Mouse (Mus musculus) kidney, postnatal 0 days (tissue): ENCODE results near the gene Med24. TPM values are rescaled to one million over a fixed set of nuclear protein-coding genes. Genes with fewer than 3 reads are reported as not detected.

Experiments
- ATAC-seq: fragments of 200-750 bp; cut with Nextera tagmentation; replicated peaks from 2 replicates; pipeline ENCODE4 v1.8.0; 2017; ENCODE audit warnings: low read depth, moderate number of reproducible peaks, moderate TSS enrichment, moderate library complexity; ENCODE audit not compliant: low FRiP score
- DNase-seq: peaks from one replicate; pipeline ENCODE4 v3.0.0-alpha.2; 2016; ENCODE audit warnings: low spot score
- H3K27ac ChIP-seq: fragments of 300-500 bp; sonication (generic); 2 replicates; pipeline ENCODE4 v1.5.1; 2014; ENCODE audit warnings: mild to moderate bottlenecking
- H3K27me3 ChIP-seq: fragments of 300-500 bp; sonication (generic); 2 replicates; pipeline ENCODE4 v1.6.1; 2014; ENCODE audit warnings: low read length, mixed read lengths; ENCODE audit not compliant: insufficient read depth
- H3K36me3 ChIP-seq: fragments of 300-500 bp; sonication (generic); 2 replicates; pipeline ENCODE4 v1.6.1; 2014; ENCODE audit warnings: low read length, mixed read lengths; ENCODE audit not compliant: insufficient read depth
- H3K4me1 ChIP-seq: fragments of 300-500 bp; sonication (generic); replicated peaks from 2 replicates; pipeline ENCODE4 v1.6.1; 2014; ENCODE audit warnings: antibody characterized with exemption, low read length, mixed read lengths; ENCODE audit not compliant: insufficient read depth
- H3K4me2 ChIP-seq: fragments of 300-500 bp; sonication (generic); 2 replicates; pipeline ENCODE4 v1.6.1; 2014; ENCODE audit warnings: mild to moderate bottlenecking, low read length, moderate library complexity, mixed read lengths
- H3K4me3 ChIP-seq: fragments of 300-500 bp; sonication (generic); replicated peaks from 2 replicates; pipeline ENCODE4 v1.5.1; 2014; ENCODE audit warnings: low read depth, low read length
- H3K9ac ChIP-seq: fragments of 300-500 bp; sonication (generic); 2 replicates; pipeline ENCODE4 v1.6.1; 2014; ENCODE audit warnings: low read depth, low read length
- H3K9me3 ChIP-seq: fragments of 300-500 bp; sonication (generic); replicated peaks from 2 replicates; pipeline ENCODE4 v1.6.1; 2016; ENCODE audit warnings: low read length, inconsistent platforms, mixed read lengths
- CTCF ChIP-seq: IDR thresholded peaks from 2 replicates; pipeline ENCODE4 v1.5.1; 2016; ENCODE audit warnings: antibody characterized with exemption, low read depth, mild to moderate bottlenecking, moderate library complexity
- WGBS: fragments of 180-500 bp; shearing (Covaris S2); extraction: QIAGEN DNeasy Blood & Tissue Kit; methylation state at CpG from one replicate; pipeline ENCODE4 v1.1.7; 2014; 5-methylcytosine and 5-hydroxymethylcytosine counted together
- polyA plus RNA-seq: library from polyadenylated mRNA; unstranded; fragments of >200 nt; fragmentation: Nextera tagmentation; extraction: Ambion mirVana; gene quantifications from 2 replicates; pipeline ENCODE4 v1.2.1, GENCODE M21; 2015

The Med24 gene
- polyA plus RNA-seq, 1 experiment from 2014 or later, result 38.3 TPM

- no peak for TF ChIP-seq CTCF
- WGBS, result 39% methylated on average over 5 of the region's 5 CpGs
- H3K27ac ChIP-seq, result no peak overlapping the region
- peaks cover 23% of the 10 kb centered on the region for H3K36me3 ChIP-seq
- ATAC-seq (0 out of 2 replicates have a peak, but pooled peaks have one; percentile 25), DNase-seq (no peak)
- 0 out of 2 replicates have a peak overlapping the region, but pooled peaks have one; percentile 45 for H3K4me2 ChIP-seq
- H3K9me3 ChIP-seq, result no peaks in the 10 kb centered on the region
- H3K4me3 ChIP-seq, result no peak overlapping the region
- no peak overlapping the region for H3K9ac ChIP-seq
- H3K4me1 ChIP-seq, result peaks cover 26% of the 10 kb centered on the region; the same call in 1 of the 2 replicates
- H3K27me3 ChIP-seq, result no peaks in the 10 kb centered on the region
These were observed 37.6 kb upstream of the Med24 start for GRCm38 (mm10) chr11:98766816-98767215.

- 42% methylated on average over 1 of the region's 2 CpGs for WGBS
- H3K4me3 ChIP-seq, result no peak overlapping the region
- ATAC-seq (no peak), DNase-seq (no peak)
- no peak overlapping the region for H3K4me2 ChIP-seq
- peak overlapping the region; percentile 36; the same call in 1 of the 2 replicates for H3K27ac ChIP-seq
- peaks cover 24% of the 10 kb centered on the region for H3K36me3 ChIP-seq
- H3K9ac ChIP-seq, result no peak overlapping the region
- peaks cover 26% of the 10 kb centered on the region; the same call in 1 of the 2 replicates for H3K4me1 ChIP-seq
- TF ChIP-seq CTCF, result no peak
- H3K9me3 ChIP-seq, result no peaks in the 10 kb centered on the region
- no peaks in the 10 kb centered on the region for H3K27me3 ChIP-seq
These were observed 37.1 kb upstream of the Med24 start for GRCm38 (mm10) chr11:98766346-98766745.

GRCm38 (mm10) chr11:98765421-98766309 is 36.4 kb upstream of the Med24 start:
- Histone ChIP-seq H3K9me3 (no peaks in the 10 kb centered on the region), H3K9ac (no peak overlapping the region), H3K27me3 (no peaks in the 10 kb centered on the region), H3K4me3 (no peak overlapping the region), H3K27ac (peak overlapping the region; percentile 36; the same call in 1 of the 2 replicates), H3K36me3 (peaks cover 25% of the 10 kb centered on the region), H3K4me2 (no peak overlapping the region; the same call in 1 of the 2 replicates), H3K4me1 (peaks cover 26% of the 10 kb centered on the region; the same call in 1 of the 2 replicates)
- ATAC-seq, result no peak
- WGBS, result 34% methylated on average over 8 of the region's 9 CpGs
- peak; percentile 61 for DNase-seq
- no peak for TF ChIP-seq CTCF

- DNase-seq, result no peak
- no peak overlapping the region for H3K4me2 ChIP-seq
- H3K9ac ChIP-seq, result no peak overlapping the region
- H3K9me3 ChIP-seq, result no peaks in the 10 kb centered on the region
- H3K4me3 ChIP-seq, result no peak overlapping the region
- TF ChIP-seq CTCF, result no peak
- peaks cover 26% of the 10 kb centered on the region; the same call in 1 of the 2 replicates for H3K4me1 ChIP-seq
- no peak for ATAC-seq
- H3K27me3 ChIP-seq, result no peaks in the 10 kb centered on the region
- no peak overlapping the region for H3K27ac ChIP-seq
- peaks cover 26% of the 10 kb centered on the region for H3K36me3 ChIP-seq
These were observed 35.5 kb upstream of the Med24 start for GRCm38 (mm10) chr11:98764746-98765145.

GRCm38 (mm10) chr11:98764091-98764490 is 34.9 kb upstream of the Med24 start:
- TF ChIP-seq CTCF, result no peak
- 75% methylated on average over 18 of the region's 18 CpGs for WGBS
- H3K9ac ChIP-seq, result no peak overlapping the region
- no peak overlapping the region for H3K4me2 ChIP-seq
- no peaks in the 10 kb centered on the region for H3K9me3 ChIP-seq
- no peaks in the 10 kb centered on the region for H3K27me3 ChIP-seq
- ATAC-seq (no peak), DNase-seq (no peak)
- peaks cover 26% of the 10 kb centered on the region for H3K36me3 ChIP-seq
- no peak overlapping the region for H3K4me3 ChIP-seq
- H3K27ac ChIP-seq, result no peak overlapping the region
- peaks cover 23% of the 10 kb centered on the region; the same call in 1 of the 2 replicates for H3K4me1 ChIP-seq

GRCm38 (mm10) chr11:98763502-98763861 is 34.2 kb upstream of the Med24 start:
- peaks cover 28% of the 10 kb centered on the region for H3K36me3 ChIP-seq
- no peak overlapping the region for H3K4me2 ChIP-seq
- DNase-seq, result no peak
- no peak overlapping the region for H3K4me3 ChIP-seq
- no peaks in the 10 kb centered on the region for H3K27me3 ChIP-seq
- no peaks in the 10 kb centered on the region for H3K9me3 ChIP-seq
- TF ChIP-seq CTCF, result no peak
- ATAC-seq, result no peak
- no peak overlapping the region for H3K9ac ChIP-seq
- H3K27ac ChIP-seq, result no peak overlapping the region
- WGBS, result 78% methylated on average over 8 of the region's 8 CpGs
- peaks cover 19% of the 10 kb centered on the region; the same call in 1 of the 2 replicates for H3K4me1 ChIP-seq
